Mouse (Mus musculus): ENCODE measurements at regions not wholly inside any gene's neighbourhood (a gene's known extent, or its start where the extent isn't known, plus 50 kb on each side); places are given as distances from the start of the nearest gene placed in this dataset.

- Histone ChIP-seq H3K4me2 (no peak overlapping the region), H3K27ac (no peak overlapping the region), H3K36me3 (no peaks in the 10 kb centered on the region), H3K9me3 (replicated peaks) (no peaks in the 10 kb centered on the region), H3K9ac (no peak overlapping the region), H3K4me1 (no peaks in the 10 kb centered on the region), H3K27me3 (replicated peaks) (peaks cover 12% of the 10 kb centered on the region; the same call in 1 of the 2 replicates), H3K4me3 (no peak overlapping the region)
- WGBS (ENCODE audit: insufficient replicate concordance): 47% methylated on average over 7 of the region's 7 CpGs
- ATAC-seq: no peak
Observed at GRCm38 (mm10) chrX:167111059-167111871, 97.8 kb downstream of the Tmsb4x start.

- H3K9me3 ChIP-seq (replicated peaks): no peaks in the 10 kb centered on the region
- H3K4me1 ChIP-seq: no peaks in the 10 kb centered on the region
- H3K4me2 ChIP-seq: no peak overlapping the region
- no peak overlapping the region for H3K9ac ChIP-seq
- no peak overlapping the region for H3K4me3 ChIP-seq
- 29% methylated on average over 6 of the region's 6 CpGs for WGBS (ENCODE audit: insufficient replicate concordance)
- no peak overlapping the region for H3K27ac ChIP-seq
- ATAC-seq: no peak
- peaks cover 4% of the 10 kb centered on the region; the same call in 1 of the 2 replicates for H3K27me3 ChIP-seq (replicated peaks)
- no peaks in the 10 kb centered on the region for H3K36me3 ChIP-seq
Observed at GRCm38 (mm10) chrX:167108356-167108755, 100.8 kb downstream of the Tmsb4x start.

- ATAC-seq: no peak
- 44% methylated on average over 4 of the region's 4 CpGs for WGBS (ENCODE audit: insufficient replicate concordance)
- Histone ChIP-seq H3K9me3 (replicated peaks) (no peaks in the 10 kb centered on the region), H3K27me3 (replicated peaks) (peaks cover 4% of the 10 kb centered on the region; the same call in 1 of the 2 replicates), H3K4me2 (no peak overlapping the region), H3K4me1 (no peaks in the 10 kb centered on the region), H3K36me3 (no peaks in the 10 kb centered on the region), H3K9ac (no peak overlapping the region), H3K4me3 (no peak overlapping the region), H3K27ac (no peak overlapping the region)
Observed at GRCm38 (mm10) chrX:167107469-167107868, 101.6 kb downstream of the Tmsb4x start.

- WGBS (ENCODE audit: insufficient replicate concordance): 44% methylated on average over 11 of the region's 11 CpGs
- no peak overlapping the region for H3K27ac ChIP-seq
- ATAC-seq: no peak
Observed at GRCm38 (mm10) chrX:167105931-167106417, 103.1 kb downstream of the Tmsb4x start.

GRCm38 (mm10) chrX:167105354-167105753 lies 103.8 kb downstream of the Tmsb4x start:
- Histone ChIP-seq H3K4me3 (no peak overlapping the region), H3K36me3 (no peaks in the 10 kb centered on the region), H3K9ac (no peak overlapping the region), H3K27ac (no peak overlapping the region), H3K27me3 (replicated peaks) (peaks cover 4% of the 10 kb centered on the region; the same call in 1 of the 2 replicates), H3K9me3 (replicated peaks) (no peaks in the 10 kb centered on the region), H3K4me2 (no peak overlapping the region), H3K4me1 (no peaks in the 10 kb centered on the region)
- 59% methylated on average over 4 of the region's 4 CpGs for WGBS (ENCODE audit: insufficient replicate concordance)
- no peak for ATAC-seq

More at GRCm38 (mm10) chrX:167105931-167106417, 103.1 kb downstream of the Tmsb4x start:
- H3K9me3 ChIP-seq (replicated peaks): no peaks in the 10 kb centered on the region
- H3K4me1 ChIP-seq: no peaks in the 10 kb centered on the region
- H3K9ac ChIP-seq: no peak overlapping the region
- no peak overlapping the region for H3K4me3 ChIP-seq
- H3K36me3 ChIP-seq: no peaks in the 10 kb centered on the region
- H3K4me2 ChIP-seq: no peak overlapping the region
- H3K27me3 ChIP-seq (replicated peaks): peaks cover 4% of the 10 kb centered on the region; the same call in 1 of the 2 replicates

GRCm38 (mm10) chrX:167104247-167104621 lies 104.9 kb downstream of the Tmsb4x start:
- Histone ChIP-seq H3K9me3 (replicated peaks) (no peaks in the 10 kb centered on the region), H3K4me2 (no peak overlapping the region), H3K9ac (no peak overlapping the region), H3K27ac (no peak overlapping the region), H3K4me3 (no peak overlapping the region), H3K36me3 (no peaks in the 10 kb centered on the region), H3K4me1 (no peaks in the 10 kb centered on the region), H3K27me3 (replicated peaks) (peaks cover 4% of the 10 kb centered on the region; the same call in 1 of the 2 replicates)
- WGBS (ENCODE audit: insufficient replicate concordance): 39% methylated on average over 4 of the region's 4 CpGs
- no peak for ATAC-seq

- H3K36me3 ChIP-seq: no peaks in the 10 kb centered on the region
- H3K4me3 ChIP-seq: no peak overlapping the region
- peaks cover 4% of the 10 kb centered on the region; the same call in 1 of the 2 replicates for H3K27me3 ChIP-seq (replicated peaks)
- H3K27ac ChIP-seq: peak overlapping the region; percentile 20; the same call in 1 of the 2 replicates
- no peaks in the 10 kb centered on the region for H3K4me1 ChIP-seq
- H3K4me2 ChIP-seq: no peak overlapping the region
- WGBS (ENCODE audit: insufficient replicate concordance): 30% methylated on average over 12 of the region's 12 CpGs
- H3K9me3 ChIP-seq (replicated peaks): no peaks in the 10 kb centered on the region
- no peak overlapping the region for H3K9ac ChIP-seq
- ATAC-seq: no peak
Observed at GRCm38 (mm10) chrX:167103501-167104246, 105.4 kb downstream of the Tmsb4x start.

GRCm38 (mm10) chrX:167101929-167102328 lies 107.2 kb downstream of the Tmsb4x start:
- Histone ChIP-seq H3K27ac (no peak overlapping the region), H3K9ac (no peak overlapping the region)
- ATAC-seq: 0 out of 2 replicates have a peak, but pooled peaks have one; percentile 27

GRCm38 (mm10) chrX:167099411-167099810 lies 109.7 kb downstream of the Tmsb4x start:
- Histone ChIP-seq H3K36me3 (no peaks in the 10 kb centered on the region), H3K9me3 (replicated peaks) (no peaks in the 10 kb centered on the region), H3K4me2 (no peak overlapping the region), H3K4me1 (no peaks in the 10 kb centered on the region), H3K4me3 (no peak overlapping the region), H3K27ac (no peak overlapping the region), H3K9ac (no peak overlapping the region), H3K27me3 (replicated peaks) (no peaks in the 10 kb centered on the region)
- WGBS (ENCODE audit: insufficient replicate concordance): 54% methylated on average over 6 of the region's 6 CpGs
- ATAC-seq: no peak

More at GRCm38 (mm10) chrX:167101929-167102328, 107.2 kb downstream of the Tmsb4x start:
- Histone ChIP-seq H3K4me2 (no peak overlapping the region), H3K4me1 (no peaks in the 10 kb centered on the region), H3K9me3 (replicated peaks) (no peaks in the 10 kb centered on the region), H3K27me3 (replicated peaks) (no peaks in the 10 kb centered on the region), H3K36me3 (no peaks in the 10 kb centered on the region), H3K4me3 (no peak overlapping the region)
- WGBS (ENCODE audit: insufficient replicate concordance): 19% methylated on average over 2 of the region's 2 CpGs

- no peaks in the 10 kb centered on the region for H3K27me3 ChIP-seq (replicated peaks)
- H3K9ac ChIP-seq: no peak overlapping the region
- H3K36me3 ChIP-seq: no peaks in the 10 kb centered on the region
- H3K27ac ChIP-seq: no peak overlapping the region
- no peaks in the 10 kb centered on the region for H3K4me1 ChIP-seq
- 75% methylated on average over 3 of the region's 3 CpGs for WGBS (ENCODE audit: insufficient replicate concordance)
- no peak overlapping the region for H3K4me3 ChIP-seq
- no peak for ATAC-seq
- no peak overlapping the region for H3K4me2 ChIP-seq
- H3K9me3 ChIP-seq (replicated peaks): no peaks in the 10 kb centered on the region
Observed at GRCm38 (mm10) chrX:167098914-167099313, 110.2 kb downstream of the Tmsb4x start.

- 0 out of 2 replicates have a peak, but pooled peaks have one; percentile 61 for ATAC-seq
- Histone ChIP-seq H3K36me3 (no peaks in the 10 kb centered on the region), H3K9ac (no peak overlapping the region), H3K4me2 (no peak overlapping the region), H3K4me3 (no peak overlapping the region), H3K27ac (no peak overlapping the region), H3K9me3 (replicated peaks) (no peaks in the 10 kb centered on the region), H3K27me3 (replicated peaks) (no peaks in the 10 kb centered on the region), H3K4me1 (no peaks in the 10 kb centered on the region)
- 50% methylated on average over 1 of the region's 1 CpGs for WGBS (ENCODE audit: insufficient replicate concordance)
Observed at GRCm38 (mm10) chrX:167091841-167092240, 117.3 kb downstream of the Tmsb4x start.

GRCm38 (mm10) chrX:167088930-167089329 lies 120.2 kb downstream of the Tmsb4x start:
- ATAC-seq: no peak
- Histone ChIP-seq H3K4me1 (no peaks in the 10 kb centered on the region), H3K9ac (no peak overlapping the region), H3K9me3 (replicated peaks) (no peaks in the 10 kb centered on the region), H3K27ac (no peak overlapping the region), H3K36me3 (no peaks in the 10 kb centered on the region), H3K4me2 (no peak overlapping the region), H3K4me3 (no peak overlapping the region), H3K27me3 (replicated peaks) (no peaks in the 10 kb centered on the region)
- WGBS (ENCODE audit: insufficient replicate concordance): 40% methylated on average over 3 of the region's 3 CpGs

All from liver, embryonic 12.5 days (tissue).